Mouse (Mus musculus) hindbrain, embryonic 12.5 days (tissue): ENCODE data around the gene Ighmbp2. TPM values are rescaled to one million over a fixed set of nuclear protein-coding genes. Genes with fewer than 3 reads are reported as not detected.
A peak's percentile ranks its signal among the peaks of the same experiment; 100 is the strongest.

Source experiments
- ATAC-seq: fragments of 200-750 bp; cut with Nextera tagmentation; 2 replicates; pipeline ENCODE4 v1.8.0; 2017; ENCODE audit warnings: moderate TSS enrichment; ENCODE audit not compliant: low FRiP score
- H3K27ac ChIP-seq: fragments of 300-500 bp; sonication (generic); 2 replicates; pipeline ENCODE4 v1.5.1; 2016; ENCODE audit warnings: mild to moderate bottlenecking
- H3K27me3 ChIP-seq: fragments of 300-500 bp; sonication (generic); 2 replicates; pipeline ENCODE4 v1.6.1; 2016; ENCODE audit warnings: mild to moderate bottlenecking
- H3K36me3 ChIP-seq: fragments of 300-500 bp; sonication (generic); 2 replicates; pipeline ENCODE4 v1.6.1; 2016; ENCODE audit warnings: mild to moderate bottlenecking
- H3K4me1 ChIP-seq: fragments of 300-500 bp; sonication (generic); 2 replicates; pipeline ENCODE4 v1.6.1; 2016
- H3K4me2 ChIP-seq: fragments of 300-500 bp; sonication (generic); replicated peaks from 2 replicates; pipeline ENCODE4 v1.6.1; 2016; ENCODE audit warnings: mild to moderate bottlenecking
- H3K4me3 ChIP-seq: fragments of 300-500 bp; sonication (generic); 2 replicates; pipeline ENCODE4 v1.5.1; 2016; ENCODE audit warnings: mild to moderate bottlenecking
- H3K9ac ChIP-seq: fragments of 300-500 bp; sonication (generic); 2 replicates; pipeline ENCODE4 v1.6.1; 2016; ENCODE audit warnings: mild to moderate bottlenecking, moderate library complexity
- H3K9me3 ChIP-seq: fragments of 300-500 bp; sonication (generic); replicated peaks from 2 replicates; pipeline ENCODE4 v1.6.1; 2016; ENCODE audit warnings: mild to moderate bottlenecking
- whole genome bisulfite sequencing: fragments of 180-500 bp; shearing (Covaris S2); methylation state at CpG from one replicate; pipeline ENCODE4 v1.1.7; 2016; 5-methylcytosine and 5-hydroxymethylcytosine counted together
- polyA plus RNA-seq: library from polyadenylated mRNA; unstranded; fragments of >200 nt; fragmentation: Nextera tagmentation; extraction: Ambion mirVana; gene quantifications from 2 replicates; pipeline ENCODE4 v1.2.1, GENCODE M21; 2016

The Ighmbp2 gene
- polyA plus RNA-seq = 11.8 and 12.7 TPM in 2 replicates

DNA sequence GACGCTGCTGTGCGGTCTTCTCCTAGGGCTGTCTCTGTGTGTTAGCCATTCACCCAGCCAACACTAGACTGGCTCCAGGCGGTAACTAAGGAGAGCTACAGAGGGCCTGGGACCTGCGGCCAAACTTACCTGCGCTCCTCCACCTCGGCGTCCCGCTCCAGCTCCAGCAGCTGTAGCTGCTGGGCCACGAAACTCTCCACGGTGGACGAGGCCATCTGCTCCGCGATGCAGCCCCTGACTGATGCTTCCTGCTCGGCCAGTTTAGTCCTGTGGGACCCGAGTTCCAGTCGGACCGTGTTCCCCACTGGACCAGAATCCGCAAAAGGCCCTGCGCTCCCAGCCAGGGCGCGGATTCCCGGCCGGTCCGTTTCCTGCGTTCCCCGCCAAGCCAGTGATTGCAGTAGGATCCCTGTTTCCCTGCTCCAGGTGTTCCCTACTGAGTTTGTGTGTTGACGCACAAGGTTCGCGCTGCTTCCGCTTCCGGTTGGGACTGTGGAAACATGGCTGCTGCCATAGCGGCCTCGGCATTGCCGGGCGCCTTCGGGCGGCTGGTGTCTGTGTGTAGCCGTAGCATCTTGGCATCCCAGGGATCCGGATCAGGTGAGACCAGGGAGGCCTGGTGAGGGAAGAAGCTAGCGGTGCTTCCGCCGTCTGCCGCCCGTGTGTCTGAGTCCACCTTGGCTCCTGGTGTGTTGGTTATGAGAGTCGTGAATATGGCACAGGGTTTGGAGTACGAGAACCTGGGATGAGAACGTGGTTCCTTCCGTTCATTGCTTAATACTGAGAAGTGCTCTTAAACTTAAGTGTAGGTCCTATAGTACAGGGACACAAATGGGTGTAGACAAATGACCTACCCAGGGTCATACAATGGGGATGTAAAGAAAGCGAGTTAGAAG lies at the start of gene Ighmbp2, which contains the start of gene Mrpl21:
Ighmbp2 (minus strand) TSS at position 446 of the 896 bp plus-strand sequence.
Mrpl21 (plus strand) TSS at position 330 of the 896 bp plus-strand sequence.
- peaks cover 47% of the 10 kb centered on the region for H3K36me3 ChIP-seq
- no peaks in the 10 kb centered on the region for H3K27me3 ChIP-seq
- peak within 1 kb of the TSS; percentile 67 for H3K4me2 ChIP-seq
- H3K9ac ChIP-seq = peak within 1 kb of the TSS; percentile 82
- under 1% methylated on average over 49 of the region's 49 CpGs for WGBS
- peak; percentile 94 for ATAC-seq
- no peaks in the 10 kb centered on the region for H3K9me3 ChIP-seq
- peaks cover 20% of the 10 kb centered on the region for H3K4me1 ChIP-seq
- peak within 1 kb of the TSS; percentile 66 for H3K27ac ChIP-seq
- peak within 1 kb of the TSS; percentile 80 for H3K4me3 ChIP-seq

DNA sequence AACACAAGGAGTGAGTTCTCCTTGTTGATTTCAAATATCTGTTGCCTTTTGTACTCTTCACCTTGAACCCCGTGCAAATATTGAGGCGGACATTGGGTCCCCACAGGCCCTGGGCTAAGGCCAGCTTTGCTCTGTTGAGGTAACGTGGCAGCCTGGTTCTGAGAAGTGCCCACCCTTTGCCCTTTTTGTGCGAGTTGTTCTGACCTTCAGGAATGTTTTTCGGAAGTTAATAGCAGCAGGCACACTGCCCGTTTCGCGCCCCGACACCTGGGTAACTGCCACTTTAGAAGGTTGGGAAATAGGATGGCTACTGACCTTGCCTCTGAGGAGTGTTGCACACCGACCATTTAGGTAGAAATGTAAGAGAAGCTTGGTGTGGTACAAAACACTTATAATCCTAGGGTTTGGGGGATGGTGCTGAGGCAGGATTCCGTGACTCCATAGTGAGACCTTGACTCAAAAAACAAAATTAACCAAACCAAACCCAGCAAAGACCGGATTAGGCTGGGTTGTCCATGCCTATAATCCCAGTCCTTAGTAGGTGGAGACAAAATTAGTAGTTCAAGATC lies 43.7 kb upstream of the Ighmbp2 start:
- no peak for ATAC-seq
- Histone ChIP-seq H3K27ac (no peak overlapping the region), H3K4me3 (no peak overlapping the region), H3K4me1 (peaks cover 29% of the 10 kb centered on the region), H3K9me3 (no peaks in the 10 kb centered on the region), H3K4me2 (no peak overlapping the region), H3K9ac (no peak overlapping the region), H3K27me3 (peaks cover 36% of the 10 kb centered on the region), H3K36me3 (no peaks in the 10 kb centered on the region)
- WGBS = 84% methylated on average over 12 of the region's 12 CpGs

DNA sequence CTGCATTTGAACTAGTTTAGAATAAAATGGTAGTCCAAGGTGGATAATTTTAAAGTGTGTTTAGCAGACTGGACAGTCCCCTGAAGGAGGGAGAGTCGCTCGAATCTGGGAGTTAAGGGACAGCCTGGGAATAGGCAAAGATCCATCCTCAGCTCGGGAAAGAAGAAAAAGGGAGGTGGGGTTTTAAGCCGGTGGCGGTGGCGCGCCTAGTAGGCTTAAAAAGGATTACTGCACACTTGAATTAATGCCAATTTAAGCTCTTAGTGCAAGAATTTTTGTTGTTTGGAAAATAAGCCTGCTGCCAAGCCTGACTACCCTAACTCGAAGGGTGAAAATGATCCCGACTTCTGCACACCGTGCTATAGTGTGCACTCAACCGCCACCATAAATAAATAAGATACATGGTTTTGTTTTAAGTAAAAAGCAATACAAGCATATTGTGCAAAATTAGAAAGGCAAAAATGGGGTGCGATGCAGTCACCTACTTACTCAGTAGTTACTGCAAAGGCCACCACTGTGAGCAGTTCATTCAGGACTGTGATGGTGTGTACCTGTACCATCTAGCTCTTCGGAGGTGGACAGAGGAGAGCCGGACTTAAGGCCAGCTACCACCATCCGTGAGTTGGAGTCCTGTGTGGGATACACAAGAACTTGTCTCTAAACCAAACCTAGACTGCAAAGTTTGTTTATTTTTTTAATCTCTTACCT lies 43.1 kb upstream of the Ighmbp2 start:
- no peaks in the 10 kb centered on the region for H3K9me3 ChIP-seq
- H3K27ac ChIP-seq = peak overlapping the region; percentile 86
- peaks cover 41% of the 10 kb centered on the region for H3K27me3 ChIP-seq
- ATAC-seq = 0 out of 2 replicates have a peak, but pooled peaks have one; percentile 18
- WGBS = 46% methylated on average over 15 of the region's 15 CpGs
- H3K4me3 ChIP-seq = peak overlapping the region; percentile 56
- H3K4me1 ChIP-seq = peaks cover 29% of the 10 kb centered on the region
- no peaks in the 10 kb centered on the region for H3K36me3 ChIP-seq
- peak overlapping the region; percentile 57; the same call in 1 of the 2 replicates for H3K9ac ChIP-seq
- peak overlapping the region; percentile 76 for H3K4me2 ChIP-seq

DNA sequence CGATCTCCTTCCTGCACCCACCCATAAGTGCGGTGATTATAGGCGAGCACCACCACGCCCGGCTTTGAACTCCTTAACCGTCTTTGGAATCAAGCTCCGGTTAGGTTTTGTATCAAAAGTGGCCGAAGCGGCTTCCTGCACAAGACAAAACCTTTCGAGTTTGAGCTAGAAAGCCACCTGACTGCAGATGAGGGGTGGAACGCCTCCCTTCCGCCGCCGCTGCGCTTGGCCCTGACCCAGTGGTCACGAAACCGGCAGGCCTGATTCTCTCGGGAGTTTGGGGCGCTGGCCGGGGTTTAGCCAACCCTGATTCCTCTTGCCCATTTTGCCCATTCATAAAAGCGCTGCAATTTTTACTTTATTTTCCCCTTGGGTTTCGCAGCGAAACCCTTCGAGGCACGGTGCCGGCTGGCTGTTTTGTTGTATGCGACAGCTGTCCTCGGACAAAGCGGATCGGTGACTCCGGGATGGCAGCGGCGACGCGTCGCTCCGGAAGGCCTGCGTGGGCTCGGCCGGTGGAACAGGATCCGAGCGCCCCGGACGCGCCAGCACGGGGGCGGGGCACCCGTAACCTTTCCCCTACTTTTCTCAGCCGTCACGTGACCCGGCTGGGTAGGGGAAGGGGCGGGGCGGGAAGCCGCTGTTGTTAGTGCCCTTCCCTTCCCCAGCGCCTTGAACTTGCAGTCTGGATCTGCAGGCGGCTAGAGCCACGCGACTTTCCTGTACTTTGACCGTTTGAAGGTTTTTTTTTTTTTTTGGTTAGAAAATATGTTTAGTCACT lies 42.3 kb upstream of the Ighmbp2 start:
- peak overlapping the region; percentile 56 for H3K4me3 ChIP-seq
- H3K27me3 ChIP-seq = peaks cover 46% of the 10 kb centered on the region
- H3K36me3 ChIP-seq = no peaks in the 10 kb centered on the region

DNA sequence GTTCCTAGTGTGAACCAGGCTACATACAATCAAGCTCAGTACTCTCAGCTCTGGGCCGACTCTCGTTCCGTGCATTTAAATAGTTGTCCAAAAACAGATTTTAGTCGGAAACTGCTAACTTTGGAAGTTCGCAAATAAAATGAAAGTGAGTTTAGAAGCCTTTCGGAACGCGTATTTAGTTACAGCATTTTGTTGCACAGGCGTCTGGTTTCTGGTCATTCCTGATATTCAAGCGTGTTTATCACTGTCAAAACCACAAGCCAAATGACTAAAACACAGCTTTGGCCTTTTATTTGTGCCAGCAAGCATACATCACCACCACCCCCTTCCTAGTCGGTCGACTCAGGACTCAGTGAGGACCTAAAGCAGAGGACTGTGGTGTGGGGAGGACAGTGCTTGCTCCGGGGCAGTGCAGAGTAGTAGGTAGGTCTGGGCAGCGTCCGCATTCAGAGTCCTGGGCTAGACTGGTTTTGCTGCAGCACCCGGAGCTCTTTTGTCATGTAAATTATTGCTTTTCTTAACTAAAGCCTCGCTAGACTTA lies 41.5 kb upstream of the Ighmbp2 start:
- H3K4me3 ChIP-seq = peak overlapping the region; percentile 56
- H3K4me2 ChIP-seq = peak overlapping the region; percentile 76
- H3K27ac ChIP-seq = no peak overlapping the region
- WGBS = 2% methylated on average over 17 of the region's 17 CpGs
- ATAC-seq = no peak
- no peak overlapping the region for H3K9ac ChIP-seq
- H3K4me1 ChIP-seq = peaks cover 29% of the 10 kb centered on the region
- H3K27me3 ChIP-seq = peaks cover 53% of the 10 kb centered on the region
- no peaks in the 10 kb centered on the region for H3K9me3 ChIP-seq
- no peaks in the 10 kb centered on the region for H3K36me3 ChIP-seq

More for the DNA sequence above, 42.3 kb upstream of the Ighmbp2 start:
- peak overlapping the region; percentile 76 for H3K4me2 ChIP-seq
- H3K27ac ChIP-seq = peak overlapping the region; percentile 86
- peak; percentile 76 for ATAC-seq
- peak overlapping the region; percentile 57 for H3K9ac ChIP-seq
- peaks cover 29% of the 10 kb centered on the region for H3K4me1 ChIP-seq
- H3K9me3 ChIP-seq = no peaks in the 10 kb centered on the region
- 1% methylated on average over 59 of the region's 59 CpGs for WGBS

DNA sequence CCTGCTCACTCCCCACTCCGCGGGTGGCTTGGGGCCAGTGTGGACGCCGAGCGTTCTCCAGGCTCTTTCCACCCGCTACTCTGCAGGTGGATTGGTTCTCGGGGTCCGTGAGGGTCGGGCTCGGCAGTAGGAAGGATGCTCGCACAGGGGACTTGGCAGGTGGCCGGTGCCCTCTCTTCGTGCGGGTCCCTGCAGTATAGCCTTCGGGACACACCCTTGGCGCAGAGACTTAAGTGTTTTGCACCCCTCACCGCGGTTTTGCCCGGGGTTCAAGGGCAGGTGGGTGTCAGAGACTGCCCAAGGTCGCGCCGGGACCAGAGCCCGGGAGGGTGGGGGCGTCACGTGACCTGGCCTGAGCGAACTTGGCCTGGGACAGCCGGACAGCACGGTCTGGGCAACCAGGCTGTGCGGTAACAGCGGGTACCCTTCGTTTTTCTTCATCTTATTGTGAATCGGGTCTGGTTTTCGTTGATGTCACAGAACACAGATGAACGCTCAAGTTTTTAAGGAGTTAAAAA lies 41.0 kb upstream of the Ighmbp2 start:
- no peak overlapping the region for H3K27ac ChIP-seq

DNA sequence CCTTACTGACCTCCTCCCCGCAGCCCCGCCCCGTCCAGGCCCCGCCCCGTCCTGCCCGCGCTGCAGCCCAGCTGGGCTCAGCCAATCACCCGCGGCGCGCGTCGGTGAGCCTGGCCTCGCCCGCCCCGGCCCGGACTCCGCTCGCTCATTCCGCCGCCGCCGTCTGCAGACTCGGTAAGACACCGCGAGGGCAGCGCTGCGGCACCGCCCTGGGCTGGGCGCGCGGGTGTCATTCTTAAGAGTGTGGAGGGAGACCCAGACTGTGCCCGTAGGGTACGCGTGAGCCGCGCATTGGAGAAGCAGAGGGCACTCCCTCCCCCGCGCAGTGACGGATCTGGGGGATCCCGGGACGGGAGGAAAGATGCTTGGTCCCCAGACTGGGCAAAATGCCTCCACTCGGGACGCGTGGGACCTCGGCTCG lies 40.4 kb upstream of the Ighmbp2 start:
- H3K36me3 ChIP-seq = no peaks in the 10 kb centered on the region
- H3K9me3 ChIP-seq = no peaks in the 10 kb centered on the region
- peaks cover 54% of the 10 kb centered on the region for H3K27me3 ChIP-seq
- peak overlapping the region; percentile 56 for H3K4me3 ChIP-seq
- peak; percentile 70 for ATAC-seq
- H3K4me1 ChIP-seq = peaks cover 29% of the 10 kb centered on the region
- under 1% methylated on average over 46 of the region's 47 CpGs for WGBS
- peak overlapping the region; percentile 76 for H3K4me2 ChIP-seq
- peak overlapping the region; percentile 45 for H3K9ac ChIP-seq
- H3K27ac ChIP-seq = no peak overlapping the region

More for the DNA sequence above, 41.0 kb upstream of the Ighmbp2 start:
- peaks cover 29% of the 10 kb centered on the region for H3K4me1 ChIP-seq
- under 1% methylated on average over 34 of the region's 34 CpGs for WGBS
- H3K36me3 ChIP-seq = no peaks in the 10 kb centered on the region
- no peaks in the 10 kb centered on the region for H3K9me3 ChIP-seq
- peak overlapping the region; percentile 56 for H3K4me3 ChIP-seq
- H3K9ac ChIP-seq = peak overlapping the region; percentile 45
- H3K27me3 ChIP-seq = peaks cover 54% of the 10 kb centered on the region
- H3K4me2 ChIP-seq = peak overlapping the region; percentile 76
- ATAC-seq = peak; percentile 26

DNA sequence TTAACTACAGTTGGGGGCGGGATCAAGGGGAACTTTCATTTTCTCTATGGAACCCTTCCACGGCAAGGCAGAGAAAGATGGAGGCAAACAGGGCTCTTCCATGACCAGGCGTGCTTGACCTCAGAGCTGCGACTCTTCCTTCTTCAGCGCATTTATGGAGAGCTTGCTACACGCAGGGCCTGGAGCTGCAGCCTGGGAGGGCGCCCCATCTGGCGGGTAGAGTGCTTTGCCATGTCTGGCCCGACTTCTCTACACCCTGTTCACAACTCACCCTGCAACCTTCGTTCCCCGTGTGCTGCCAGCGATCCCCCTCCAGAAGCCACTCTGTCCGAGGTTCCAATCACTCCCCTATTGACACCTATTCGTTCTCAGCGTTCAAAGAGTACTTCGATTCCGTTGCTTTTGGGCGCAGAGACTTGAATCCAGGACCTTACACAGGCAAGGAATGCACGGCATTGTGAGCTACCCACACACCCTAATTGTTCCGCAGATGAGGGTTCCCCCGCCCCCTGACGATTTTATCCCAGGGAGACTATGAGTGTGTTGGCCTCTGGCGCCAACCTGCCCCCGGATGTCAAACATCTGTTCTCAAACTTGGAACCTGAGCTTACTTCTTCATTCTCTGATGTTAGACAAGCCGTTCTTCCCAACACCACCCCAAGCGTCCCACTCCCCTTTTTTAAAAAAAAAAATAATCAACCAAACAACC lies 39.6 kb upstream of the Ighmbp2 start, which contains the start of gene Cpt1a:
Cpt1a (plus strand) TSS at position 74 of the 709 bp plus-strand sequence.
- Histone ChIP-seq H3K4me3 (peak within 1 kb of the TSS; percentile 56), H3K4me2 (peak within 1 kb of the TSS; percentile 76), H3K4me1 (peaks cover 29% of the 10 kb centered on the region), H3K27me3 (peaks cover 54% of the 10 kb centered on the region), H3K27ac (no peak within 1 kb of the TSS), H3K9me3 (no peaks in the 10 kb centered on the region), H3K36me3 (no peaks in the 10 kb centered on the region), H3K9ac (peak within 1 kb of the TSS; percentile 45)
- no peak for ATAC-seq
- 5% methylated on average over 26 of the region's 26 CpGs for WGBS

DNA sequence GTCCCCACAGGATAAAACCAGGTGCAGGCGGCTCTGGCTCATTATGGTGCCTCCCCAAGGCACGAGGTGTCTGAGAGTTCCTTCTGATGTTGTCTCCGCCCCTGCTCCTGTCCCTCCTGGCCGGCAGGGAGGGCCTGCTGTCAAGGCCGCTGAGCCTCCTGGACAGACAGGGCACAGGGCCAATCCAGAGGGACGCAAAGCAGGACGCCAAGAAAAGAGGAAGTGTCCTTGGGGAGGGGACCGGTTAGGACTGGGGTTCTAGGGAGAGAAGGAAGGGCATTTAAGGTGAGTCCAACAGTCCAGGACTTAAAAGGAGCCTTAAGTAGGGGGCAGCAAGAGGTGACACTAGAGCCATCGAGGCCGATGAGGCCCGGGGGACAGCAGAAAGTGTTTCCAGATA lies 38.8 kb upstream of the Ighmbp2 start:
- Histone ChIP-seq H3K4me1 (peaks cover 29% of the 10 kb centered on the region), H3K9ac (no peak overlapping the region), H3K27me3 (peaks cover 50% of the 10 kb centered on the region), H3K4me2 (peak overlapping the region; percentile 76; the same call in 1 of the 2 replicates), H3K27ac (no peak overlapping the region), H3K36me3 (no peaks in the 10 kb centered on the region), H3K9me3 (no peaks in the 10 kb centered on the region), H3K4me3 (no peak overlapping the region)
- WGBS = 5% methylated on average over 11 of the region's 11 CpGs
- no peak for ATAC-seq

DNA sequence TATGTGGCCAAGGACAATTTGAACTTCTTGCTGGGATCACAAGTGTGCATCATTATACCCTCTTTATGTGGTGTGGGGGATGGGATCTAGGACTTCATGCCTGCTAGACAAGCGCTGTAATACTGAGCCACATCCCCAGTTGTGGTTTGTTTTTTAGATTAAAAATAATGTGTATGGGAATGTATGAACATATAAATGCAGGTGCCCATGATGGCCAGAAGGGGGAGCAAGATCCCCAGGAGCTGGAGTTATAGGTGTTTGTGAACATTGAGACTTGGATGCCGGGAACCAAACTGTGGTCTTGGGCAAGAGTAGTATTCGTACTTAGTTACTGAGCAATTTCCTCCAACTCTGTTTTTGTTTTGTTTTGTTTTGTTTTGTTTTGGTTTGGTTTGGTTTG lies 38.0 kb upstream of the Ighmbp2 start:
- Histone ChIP-seq H3K36me3 (no peaks in the 10 kb centered on the region), H3K9ac (no peak overlapping the region), H3K9me3 (no peaks in the 10 kb centered on the region), H3K27ac (no peak overlapping the region), H3K27me3 (peaks cover 48% of the 10 kb centered on the region), H3K4me1 (peaks cover 25% of the 10 kb centered on the region), H3K4me3 (no peak overlapping the region), H3K4me2 (no peak overlapping the region)
- no peak for ATAC-seq
- WGBS = 74% methylated on average over 3 of the region's 3 CpGs
